Comparison of ENCODE assay signal across 21 mouse cellular contexts in genomic region chr2:34549469-34549868, GRCm38 (mm10).
DNase-seq lines count a peak whose midpoint lies in the region; ATAC-seq lines count a peak whose summit lies in the region.
"Had no signal": no experiment of that assay in that cellular context is flagged by ENCODE, and none has a peak within 500 bp of the region (broad histone marks: within the 10 kb centered on the region; RNA-seq: fewer than 3 reads in every experiment).

No protein-coding gene starts in this region.

- peak overlapping the region; percentile 31 for H3K27ac ChIP-seq in heart, embryonic 11.5 days (ENCODE audit: low read depth, low read length)
- H3K27ac ChIP-seq in hindbrain, embryonic 13.5 days = peak overlapping the region; percentile 5; the same call in 1 of the 2 replicates
- no peak overlapping the region for H3K27ac ChIP-seq in hindbrain, embryonic 16.5 days (ENCODE audit: low read depth, low read length)
- H3K27ac ChIP-seq in limb, embryonic 10.5 days = peak overlapping the region; percentile 6; the same call in 1 of the 2 replicates
- H3K27ac ChIP-seq: embryonic facial prominence, embryonic 10.5 days; layer of hippocampus, adult 2 months; neural tube, embryonic 13.5 days had no signal

- no peaks in the 10 kb centered on the region for H3K36me3 ChIP-seq in heart, embryonic 11.5 days (ENCODE audit: control insufficient read depth, insufficient read depth, low read length)
- H3K36me3 ChIP-seq in hindbrain, embryonic 13.5 days = no peaks in the 10 kb centered on the region; the same call in 1 of the 2 replicates
- no peaks in the 10 kb centered on the region for H3K36me3 ChIP-seq in hindbrain, embryonic 16.5 days (ENCODE audit: control insufficient read depth, insufficient read depth, low read length)
- no peaks in the 10 kb centered on the region for H3K36me3 ChIP-seq in limb, embryonic 10.5 days
- H3K36me3 ChIP-seq: embryonic facial prominence, embryonic 10.5 days; neural tube, embryonic 13.5 days had no signal

- no peak for ATAC-seq in heart, embryonic 11.5 days (replicated peaks; ENCODE audit: insufficient number of reproducible peaks, low FRiP score, low TSS enrichment)
- no peak for ATAC-seq in hindbrain, embryonic 13.5 days (ENCODE audit: low FRiP score)
- no peak for ATAC-seq in hindbrain, embryonic 16.5 days
- ATAC-seq: activated CD4-positive, CD25-positive, alpha-beta regulatory T cell, adult 4 months; forebrain, embryonic 14.5 days; Patski had no signal

- no peaks in the 10 kb centered on the region for H3K27me3 ChIP-seq in heart, embryonic 11.5 days (ENCODE audit: control insufficient read depth, insufficient read depth, low read length)
- no peaks in the 10 kb centered on the region for H3K27me3 ChIP-seq in hindbrain, embryonic 13.5 days
- H3K27me3 ChIP-seq in hindbrain, embryonic 16.5 days (replicated peaks; ENCODE audit: control insufficient read depth, insufficient read depth, low read length) = no peaks in the 10 kb centered on the region
- no peaks in the 10 kb centered on the region for H3K27me3 ChIP-seq in limb, embryonic 10.5 days (ENCODE audit: low read depth, poor library complexity, severe bottlenecking)
- H3K27me3 ChIP-seq: neural tube, embryonic 13.5 days; Patski had no signal

- H3K4me1 ChIP-seq in heart, embryonic 11.5 days (ENCODE audit: control insufficient read depth, insufficient read depth, low read length) = peaks cover 19% of the 10 kb centered on the region
- H3K4me1 ChIP-seq in hindbrain, embryonic 13.5 days (replicated peaks) = peaks cover 12% of the 10 kb centered on the region; the same call in 1 of the 2 replicates
- H3K4me1 ChIP-seq in hindbrain, embryonic 16.5 days (ENCODE audit: control insufficient read depth, insufficient read depth, low read depth, low read length) = no peaks in the 10 kb centered on the region
- peaks cover 16% of the 10 kb centered on the region for H3K4me1 ChIP-seq in limb, embryonic 10.5 days

- no peak overlapping the region for H3K4me2 ChIP-seq in heart, embryonic 11.5 days
- no peak overlapping the region for H3K4me2 ChIP-seq in hindbrain, embryonic 13.5 days
- no peak overlapping the region for H3K4me2 ChIP-seq in hindbrain, embryonic 16.5 days (ENCODE audit: low read length)
- H3K4me2 ChIP-seq: midbrain, embryonic 11.5 days; neural tube, embryonic 13.5 days had no signal

- no peaks in the 10 kb centered on the region for H3K9me3 ChIP-seq in heart, embryonic 11.5 days (replicated peaks; ENCODE audit: control insufficient read depth, low read length)
- H3K9me3 ChIP-seq in hindbrain, embryonic 13.5 days = no peaks in the 10 kb centered on the region
- no peaks in the 10 kb centered on the region for H3K9me3 ChIP-seq in hindbrain, embryonic 16.5 days (ENCODE audit: control insufficient read depth, low read length)
- H3K9me3 ChIP-seq in limb, embryonic 10.5 days (replicated peaks) = no peaks in the 10 kb centered on the region
- H3K9me3 ChIP-seq: embryonic facial prominence, embryonic 10.5 days; neural tube, embryonic 13.5 days had no signal

- H3K4me3 ChIP-seq in heart, embryonic 11.5 days (ENCODE audit: low read depth, low read length) = no peak overlapping the region
- H3K4me3 ChIP-seq in hindbrain, embryonic 13.5 days = no peak overlapping the region
- H3K4me3 ChIP-seq in hindbrain, embryonic 16.5 days (ENCODE audit: low read length) = no peak overlapping the region
- no peak overlapping the region for H3K4me3 ChIP-seq in limb, embryonic 10.5 days
- H3K4me3 ChIP-seq: embryonic facial prominence, embryonic 10.5 days; layer of hippocampus, adult 2 months; neural tube, embryonic 13.5 days had no signal

- DNase-seq in heart, postnatal 25 days (ENCODE audit: low spot score) = no peak
- peak; percentile 40 to 46 for DNase-seq in adrenal gland, postnatal 36 days
- no peak for DNase-seq in limb, embryonic 10.5 days (ENCODE audit: low spot score)
- DNase-seq in lung, postnatal 10 days = no peak
- DNase-seq: cerebellum, adult 18-20 months; cerebellum, postnatal 36 days; gastrocnemius, postnatal 25 days; kidney, adult 8-10 months; lung, adult 18-20 months; lung, postnatal 4 days; right cerebral cortex, postnatal 25 days had no signal

- WGBS in heart, embryonic 11.5 days (ENCODE audit: insufficient replicate concordance) = 48% methylated on average over 7 of the region's 7 CpGs
- 60% methylated on average over 7 of the region's 7 CpGs for WGBS in hindbrain, embryonic 13.5 days
- WGBS in hindbrain, embryonic 16.5 days = 60% methylated on average over 7 of the region's 7 CpGs
- 72% methylated on average over 7 of the region's 7 CpGs for WGBS in limb, embryonic 10.5 days

- intact Hi-C loops in heart, postnatal 25 days (cut with DNase I) = no loop called here

- no peak overlapping the region for H3K9ac ChIP-seq in heart, embryonic 11.5 days (ENCODE audit: low read depth, low read length)
- H3K9ac ChIP-seq in hindbrain, embryonic 13.5 days = no peak overlapping the region
- no peak overlapping the region for H3K9ac ChIP-seq in hindbrain, embryonic 16.5 days (ENCODE audit: low read depth, low read length)
- H3K9ac ChIP-seq: neural tube, embryonic 13.5 days had no signal

Comparison
In these comparisons a context has a peak if more than half of its experiments do, and no peak if none do; other contexts are left out.
1. DNase-seq: peak in adrenal gland, postnatal 36 days (2 of 2); none in heart, postnatal 25 days (single experiment), limb, embryonic 10.5 days (single experiment) and lung, postnatal 10 days (single experiment).